Mouse (Mus musculus): ENCODE results near the gene Sumo1. TPM values are rescaled to one million over a fixed set of nuclear protein-coding genes. Genes with fewer than 3 reads are reported as not detected.

Gene Sumo1
- polyA plus RNA-seq, 1 experiment from 2014 or later: 354 TPM

DNA sequence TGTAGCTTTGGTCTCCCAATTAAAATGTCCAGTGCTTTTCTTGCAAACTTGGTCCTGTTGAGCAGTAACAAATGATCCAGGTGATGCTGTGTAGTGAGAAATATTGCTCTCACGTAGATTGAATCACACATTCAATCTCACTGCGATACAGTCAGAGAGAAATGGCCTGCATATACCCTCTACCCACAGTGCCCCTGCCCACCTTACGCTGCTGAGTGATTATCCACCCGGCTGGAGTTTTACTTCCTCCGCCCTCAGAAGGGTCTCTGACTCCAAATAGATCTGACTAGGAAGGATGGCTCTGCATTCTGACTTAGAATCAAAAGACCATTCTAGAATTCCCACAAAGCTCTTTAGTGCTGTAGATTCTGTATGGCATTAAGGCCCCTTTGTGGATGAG, 122.1 kb downstream of the Sumo1 start:
- WGBS: 81% methylated on average over 5 of the region's 5 CpGs
- Histone ChIP-seq H3K4me2 (ENCODE audit: low read depth, low read length) (no peak overlapping the region), H3K27me3 (replicated peaks; ENCODE audit: control insufficient read depth, insufficient read depth, low read length) (no peaks in the 10 kb centered on the region), H3K36me3 (ENCODE audit: control insufficient read depth, insufficient read depth, low read length) (no peaks in the 10 kb centered on the region), H3K9ac (ENCODE audit: low read depth, low read length) (no peak overlapping the region), H3K9me3 (ENCODE audit: control insufficient read depth, low read length) (no peaks in the 10 kb centered on the region), H3K4me1 (ENCODE audit: control insufficient read depth, insufficient read depth, low read length) (peaks cover 10% of the 10 kb centered on the region; the same call in 1 of the 2 replicates), H3K27ac (replicated peaks; ENCODE audit: low read depth, low read length) (no peak overlapping the region), H3K4me3 (ENCODE audit: low read depth, low read length) (no peak overlapping the region)
- ATAC-seq (ENCODE audit: low read depth): no peak
- DNase-seq (ENCODE audit: low spot score): no peak

DNA sequence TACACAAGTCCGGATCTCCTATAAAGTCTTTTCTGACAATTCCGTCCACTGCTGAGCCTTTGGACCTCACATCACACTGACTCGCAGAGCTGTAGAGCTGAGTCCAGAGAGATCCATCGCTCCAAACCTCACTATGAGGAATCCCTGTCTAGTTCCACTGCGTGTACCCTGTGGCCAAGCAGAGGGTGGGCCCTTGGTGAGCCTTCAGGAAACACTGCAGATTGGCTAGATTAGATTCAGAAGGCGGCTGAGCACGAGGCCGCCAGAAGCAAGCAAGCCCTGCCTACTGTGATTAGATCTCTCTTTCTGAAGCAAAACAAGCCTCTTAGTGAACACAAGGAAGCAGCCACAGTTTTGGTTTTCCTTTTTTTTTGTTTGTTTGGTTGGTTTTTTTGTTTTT, 126.7 kb downstream of the Sumo1 start:
- no peaks in the 10 kb centered on the region for H3K36me3 ChIP-seq (ENCODE audit: control insufficient read depth, insufficient read depth, low read length)
- no peak overlapping the region for H3K27ac ChIP-seq (replicated peaks; ENCODE audit: low read depth, low read length)
- H3K27me3 ChIP-seq (replicated peaks; ENCODE audit: control insufficient read depth, insufficient read depth, low read length): no peaks in the 10 kb centered on the region
- DNase-seq (ENCODE audit: low spot score) (no peak), ATAC-seq (ENCODE audit: low read depth) (no peak)
- WGBS: 59% methylated on average over 8 of the region's 8 CpGs
- no peaks in the 10 kb centered on the region for H3K9me3 ChIP-seq (ENCODE audit: control insufficient read depth, low read length)
- H3K4me3 ChIP-seq (ENCODE audit: low read depth, low read length): no peak overlapping the region
- 0 out of 2 replicates have a peak, but pooled peaks cover 3% of the 10 kb centered on the region for H3K4me1 ChIP-seq (ENCODE audit: control insufficient read depth, insufficient read depth, low read length)
- no peak overlapping the region for H3K9ac ChIP-seq (ENCODE audit: low read depth, low read length)
- H3K4me2 ChIP-seq (ENCODE audit: low read depth, low read length): no peak overlapping the region

DNA sequence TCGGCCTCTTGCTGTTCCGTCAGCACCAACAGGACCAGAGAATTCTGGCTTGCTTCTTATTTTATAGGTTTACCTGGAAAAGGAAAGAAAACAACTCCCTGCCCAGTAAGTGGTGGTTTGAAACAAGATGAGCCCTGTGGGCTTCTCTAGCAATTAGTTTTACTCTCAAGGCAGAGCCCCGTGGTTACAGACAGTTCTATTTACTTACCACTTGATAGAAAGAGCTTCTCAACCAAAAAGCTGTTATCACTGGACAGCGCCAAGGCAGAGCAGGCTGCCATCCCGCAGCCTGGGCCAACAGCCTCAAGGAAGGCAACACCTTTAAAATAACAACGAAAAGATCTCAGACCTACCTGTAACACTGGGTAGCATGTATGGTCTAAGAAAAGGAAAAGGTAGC, 128.4 kb downstream of the Sumo1 start:
- H3K4me2 ChIP-seq (ENCODE audit: low read depth, low read length): no peak overlapping the region

DNA sequence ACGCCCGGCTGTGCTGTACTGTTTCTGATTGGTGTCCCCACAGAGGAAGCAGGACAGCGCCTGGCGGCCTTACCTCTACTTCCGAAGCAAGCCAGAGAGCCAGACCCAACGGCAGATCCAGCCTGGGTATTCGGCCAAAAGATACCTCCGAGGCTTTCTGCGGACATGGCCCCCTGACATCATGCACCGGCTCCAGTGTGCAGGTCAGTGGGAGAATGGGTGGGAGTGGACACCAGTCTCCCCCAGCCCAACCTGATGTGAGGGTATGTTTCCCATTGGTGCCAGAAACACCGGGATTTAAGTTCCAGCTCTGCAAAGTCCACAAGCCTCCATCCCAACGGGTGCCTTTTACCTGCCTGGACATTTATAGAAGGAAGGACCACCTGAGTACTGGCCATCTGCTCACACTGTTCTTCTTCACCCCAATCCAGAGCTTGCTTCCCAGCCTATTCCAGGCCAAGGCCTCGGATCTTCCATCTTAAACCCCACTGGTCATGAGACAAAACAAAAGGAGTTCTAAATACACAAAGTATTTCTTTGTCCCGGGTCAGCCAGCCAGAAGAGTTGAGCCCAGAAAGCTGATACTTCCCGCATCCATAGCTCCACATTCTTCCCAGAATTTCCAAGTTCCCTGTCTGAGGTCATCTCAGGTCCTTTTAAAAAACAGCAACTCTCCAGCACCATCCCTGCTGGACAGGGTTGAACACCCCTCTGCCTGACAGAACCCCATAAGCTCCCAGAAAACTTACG, 129.2 kb downstream of the Sumo1 start:
- Histone ChIP-seq H3K9ac (ENCODE audit: low read depth, low read length) (no peak overlapping the region), H3K9me3 (ENCODE audit: control insufficient read depth, low read length) (no peaks in the 10 kb centered on the region), H3K27ac (replicated peaks; ENCODE audit: low read depth, low read length) (no peak overlapping the region), H3K4me2 (ENCODE audit: low read depth, low read length) (no peak overlapping the region), H3K4me1 (ENCODE audit: control insufficient read depth, insufficient read depth, low read length) (0 out of 2 replicates have a peak, but pooled peaks cover 5% of the 10 kb centered on the region), H3K36me3 (ENCODE audit: control insufficient read depth, insufficient read depth, low read length) (no peaks in the 10 kb centered on the region), H3K27me3 (replicated peaks; ENCODE audit: control insufficient read depth, insufficient read depth, low read length) (no peaks in the 10 kb centered on the region), H3K4me3 (ENCODE audit: low read depth, low read length) (no peak overlapping the region)
- WGBS: 81% methylated on average over 16 of the region's 16 CpGs
- DNase-seq (ENCODE audit: low spot score): no peak
- 0 out of 2 replicates have a peak, but pooled peaks have one; percentile 9 for ATAC-seq (ENCODE audit: low read depth)

More for the DNA sequence above, 128.4 kb downstream of the Sumo1 start:
- DNase-seq (ENCODE audit: low spot score) (no peak), ATAC-seq (ENCODE audit: low read depth) (no peak)
- Histone ChIP-seq H3K4me1 (ENCODE audit: control insufficient read depth, insufficient read depth, low read length) (0 out of 2 replicates have a peak, but pooled peaks cover 3% of the 10 kb centered on the region), H3K9me3 (ENCODE audit: control insufficient read depth, low read length) (no peaks in the 10 kb centered on the region), H3K27ac (replicated peaks; ENCODE audit: low read depth, low read length) (no peak overlapping the region), H3K9ac (ENCODE audit: low read depth, low read length) (no peak overlapping the region), H3K36me3 (ENCODE audit: control insufficient read depth, insufficient read depth, low read length) (no peaks in the 10 kb centered on the region), H3K4me3 (ENCODE audit: low read depth, low read length) (no peak overlapping the region), H3K27me3 (replicated peaks; ENCODE audit: control insufficient read depth, insufficient read depth, low read length) (no peaks in the 10 kb centered on the region)
- 54% methylated on average over 6 of the region's 6 CpGs for WGBS

DNA sequence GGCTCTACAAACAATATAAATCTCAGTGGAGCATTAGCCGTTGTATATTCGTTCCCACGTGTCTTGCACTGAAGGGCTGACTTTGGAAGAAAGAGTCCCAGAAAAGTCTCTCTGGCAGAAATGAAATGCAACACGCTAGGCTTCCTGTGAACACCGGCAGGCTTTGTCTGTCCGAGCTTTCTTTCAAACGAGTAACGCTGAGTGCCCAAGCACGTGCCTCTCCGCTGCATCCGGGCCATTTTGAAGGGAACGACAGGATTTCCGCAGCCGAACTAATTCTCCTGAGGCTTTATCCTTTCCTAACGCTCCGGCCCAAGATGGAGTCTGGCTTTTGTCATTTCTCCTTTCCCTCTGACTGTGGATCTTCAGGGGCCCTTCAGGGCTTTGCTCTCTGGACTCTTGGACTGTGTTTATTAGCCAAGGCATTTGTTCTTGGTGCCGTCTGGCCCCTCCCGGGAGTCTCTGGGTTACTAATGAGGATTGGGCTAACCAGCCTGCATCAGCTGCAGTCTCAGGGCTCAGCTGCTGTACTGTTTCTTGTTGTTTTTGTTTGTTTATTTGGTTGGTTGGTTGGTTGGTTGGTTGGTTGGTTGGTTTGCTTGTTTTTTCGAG, 130.0 kb downstream of the Sumo1 start:
- WGBS: 77% methylated on average over 19 of the region's 19 CpGs
- no peak for DNase-seq (ENCODE audit: low spot score)
- Histone ChIP-seq H3K4me1 (ENCODE audit: control insufficient read depth, insufficient read depth, low read length) (0 out of 2 replicates have a peak, but pooled peaks cover 11% of the 10 kb centered on the region), H3K9me3 (ENCODE audit: control insufficient read depth, low read length) (no peaks in the 10 kb centered on the region), H3K9ac (ENCODE audit: low read depth, low read length) (no peak overlapping the region), H3K27me3 (replicated peaks; ENCODE audit: control insufficient read depth, insufficient read depth, low read length) (no peaks in the 10 kb centered on the region), H3K36me3 (ENCODE audit: control insufficient read depth, insufficient read depth, low read length) (no peaks in the 10 kb centered on the region), H3K27ac (replicated peaks; ENCODE audit: low read depth, low read length) (no peak overlapping the region), H3K4me3 (ENCODE audit: low read depth, low read length) (no peak overlapping the region), H3K4me2 (ENCODE audit: low read depth, low read length) (no peak overlapping the region)
- no peak for ATAC-seq (ENCODE audit: low read depth)

DNA sequence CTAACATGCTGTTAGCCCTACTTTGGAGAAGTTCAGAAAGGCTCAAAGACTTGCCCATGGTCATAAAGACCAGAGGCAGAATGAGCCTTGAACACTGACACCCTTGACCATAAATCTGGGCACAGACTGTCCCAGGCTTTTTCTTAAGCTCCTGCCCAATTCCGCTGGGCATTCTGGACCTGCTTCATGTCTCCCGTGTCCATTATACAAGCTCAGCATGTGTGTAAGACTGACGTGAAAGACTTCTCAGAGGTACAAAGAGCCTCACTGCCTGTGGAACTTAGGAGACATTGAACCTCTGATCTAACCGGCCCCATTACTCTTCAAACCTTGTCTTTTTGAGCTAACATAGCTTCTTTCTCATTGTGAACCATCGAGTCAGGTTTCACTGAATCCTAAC, 132.3 kb downstream of the Sumo1 start:
- no peak overlapping the region for H3K4me3 ChIP-seq (ENCODE audit: low read depth, low read length)
- no peak overlapping the region for H3K9ac ChIP-seq (ENCODE audit: low read depth, low read length)
- WGBS: 87% methylated on average over 5 of the region's 5 CpGs
- no peak for ATAC-seq (ENCODE audit: low read depth)
- no peaks in the 10 kb centered on the region for H3K9me3 ChIP-seq (ENCODE audit: control insufficient read depth, low read length)
- no peaks in the 10 kb centered on the region for H3K36me3 ChIP-seq (ENCODE audit: control insufficient read depth, insufficient read depth, low read length)
- 0 out of 2 replicates have a peak, but pooled peaks cover 7% of the 10 kb centered on the region for H3K4me1 ChIP-seq (ENCODE audit: control insufficient read depth, insufficient read depth, low read length)
- DNase-seq (ENCODE audit: low spot score): no peak
- no peaks in the 10 kb centered on the region for H3K27me3 ChIP-seq (replicated peaks; ENCODE audit: control insufficient read depth, insufficient read depth, low read length)
- H3K27ac ChIP-seq (replicated peaks; ENCODE audit: low read depth, low read length): no peak overlapping the region
- no peak overlapping the region for H3K4me2 ChIP-seq (ENCODE audit: low read depth, low read length)

Other genes starting within 250 kb of the Sumo1 start
- gene Fzd7, start 188.4 kb downstream of the Sumo1 start, polyA plus RNA-seq (2014; fragmentation: Nextera tagmentation; extraction: Ambion mirVana): 13.8 and 16.6 TPM in 2 replicates
- gene Gm973, start 154.6 kb downstream of the Sumo1 start, polyA plus RNA-seq (2014; fragmentation: Nextera tagmentation; extraction: Ambion mirVana): 1.6 and 5.9 TPM in 2 replicates
- 192 and 197 TPM in 2 replicates for gene Nop58, start 14.1 kb upstream of the Sumo1 start, polyA plus RNA-seq (2014; fragmentation: Nextera tagmentation; extraction: Ambion mirVana)
- 13.9 and 15.4 TPM in 2 replicates for gene Bmpr2, start 92.6 kb upstream of the Sumo1 start, polyA plus RNA-seq (2014; fragmentation: Nextera tagmentation; extraction: Ambion mirVana)
- 10.7 and 11.8 TPM in 2 replicates for gene Fam117b, start 242.2 kb upstream of the Sumo1 start, polyA plus RNA-seq (2014; fragmentation: Nextera tagmentation; extraction: Ambion mirVana)